Mouse (Mus musculus) lung, postnatal 36 days (tissue): ENCODE measurements around the gene Vdac2.

ENCODE experiments used
- DNase-seq: peaks from one replicate; pipeline ENCODE4 v3.0.0; 2022; ENCODE audit warnings: mixed read lengths

The Vdac2 gene

GRCm38 (mm10) chr14:21824938-21825337 lies at the start of gene Vdac2:
Gene Vdac2 (plus strand): TSS chr14:21825238.
- DNase-seq: no peak

DNA sequence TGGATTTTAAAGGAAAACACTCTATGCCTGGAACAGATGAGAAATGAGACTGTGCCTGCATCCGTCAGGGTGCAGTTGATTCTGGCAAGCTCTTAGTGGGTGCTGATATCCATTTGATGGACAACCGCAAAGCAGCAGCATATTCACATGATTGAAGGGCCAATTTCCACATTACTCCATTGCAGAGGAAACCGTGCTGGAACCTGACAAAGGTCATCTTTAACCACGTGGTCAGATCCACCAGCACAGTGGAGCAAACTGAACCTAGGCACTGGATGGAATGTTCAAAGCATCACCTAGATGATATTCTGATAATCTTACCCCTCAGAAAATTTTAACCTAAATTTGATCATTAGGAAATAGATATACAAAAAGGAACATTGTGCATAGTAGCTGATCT lies 48.8 kb upstream of the Vdac2 start:
- no peak for DNase-seq

- no peak for DNase-seq
These were observed 38.5 kb upstream of the Vdac2 start for GRCm38 (mm10) chr14:21786500-21786899.

DNA sequence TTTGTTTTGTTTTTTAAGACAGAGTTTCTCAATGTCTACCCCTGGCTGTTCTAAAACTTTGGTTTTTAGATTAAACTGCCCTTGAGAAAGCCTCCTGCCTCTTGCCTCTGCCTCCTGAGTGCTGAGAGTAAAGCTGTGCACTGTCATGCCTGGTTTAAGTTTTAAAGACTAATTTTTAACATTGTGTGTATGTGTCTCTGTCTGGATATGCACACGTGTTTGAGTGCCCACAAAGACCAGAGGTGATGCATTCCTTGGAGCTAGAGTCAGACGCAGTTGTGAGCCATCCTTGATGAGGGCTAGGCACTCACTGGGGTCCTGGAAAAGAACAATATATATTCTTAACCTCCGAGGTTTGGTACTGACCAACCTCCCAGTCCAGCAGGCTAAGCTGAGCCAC lies 37.7 kb upstream of the Vdac2 start:
- DNase-seq: no peak

- no peak for DNase-seq
These were observed 36.9 kb upstream of the Vdac2 start for GRCm38 (mm10) chr14:21788121-21788520.

- DNase-seq: no peak
These were observed 34.3 kb upstream of the Vdac2 start for GRCm38 (mm10) chr14:21790585-21791251.

DNA sequence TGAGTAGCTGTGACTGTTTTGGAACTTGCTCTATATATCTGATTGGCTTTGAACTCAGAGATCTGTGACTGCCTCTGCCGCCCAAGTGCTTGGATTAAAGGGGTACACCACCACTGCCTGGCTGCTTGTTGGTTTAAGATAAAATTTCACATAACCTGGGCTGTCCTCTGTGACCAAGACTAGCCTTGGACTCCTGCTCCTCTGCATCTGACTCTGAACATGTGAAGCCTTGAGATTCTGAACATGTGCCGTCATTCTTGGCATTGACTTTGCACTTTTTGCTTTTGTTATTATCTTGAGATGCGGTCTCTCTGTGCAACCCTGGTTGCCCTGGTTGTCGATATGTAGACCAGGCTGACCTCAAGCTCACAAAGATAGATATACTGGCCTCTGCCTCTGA lies 33.3 kb upstream of the Vdac2 start:
- DNase-seq: no peak

DNA sequence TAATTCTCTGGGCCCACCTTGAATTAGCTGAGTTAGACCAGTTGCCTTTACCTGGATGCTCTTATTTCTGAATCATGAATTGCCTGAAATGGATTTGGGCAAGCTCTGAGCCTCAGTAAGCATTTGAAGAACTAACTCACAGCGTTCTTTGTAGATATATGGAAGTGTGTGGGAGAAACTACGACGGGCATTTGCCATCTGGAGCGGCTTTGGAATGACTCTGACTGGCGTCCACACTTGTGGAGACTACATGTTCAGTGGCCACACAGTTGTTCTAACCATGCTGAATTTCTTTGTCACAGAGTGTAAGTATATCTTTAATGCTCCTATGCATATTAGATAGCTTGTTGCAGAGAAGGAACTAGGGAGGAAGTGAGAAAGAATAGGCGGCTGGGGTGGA lies 32.8 kb upstream of the Vdac2 start:
- no peak for DNase-seq

- no peak for DNase-seq
These were observed 24.4 kb upstream of the Vdac2 start for GRCm38 (mm10) chr14:21800641-21801040.

GRCm38 (mm10) chr14:21801624-21802023 lies 23.4 kb upstream of the Vdac2 start:
- no peak for DNase-seq

- no peak for DNase-seq
These were observed 22.4 kb upstream of the Vdac2 start for GRCm38 (mm10) chr14:21802543-21803206.

- DNase-seq: no peak
These were observed 18.8 kb upstream of the Vdac2 start for GRCm38 (mm10) chr14:21806203-21806602.

GRCm38 (mm10) chr14:21806631-21807160 lies 18.3 kb upstream of the Vdac2 start:
- peak; percentile 44 for DNase-seq

- DNase-seq: peak; percentile 63
These were observed 16.7 kb upstream of the Vdac2 start for GRCm38 (mm10) chr14:21808208-21808922.

DNA sequence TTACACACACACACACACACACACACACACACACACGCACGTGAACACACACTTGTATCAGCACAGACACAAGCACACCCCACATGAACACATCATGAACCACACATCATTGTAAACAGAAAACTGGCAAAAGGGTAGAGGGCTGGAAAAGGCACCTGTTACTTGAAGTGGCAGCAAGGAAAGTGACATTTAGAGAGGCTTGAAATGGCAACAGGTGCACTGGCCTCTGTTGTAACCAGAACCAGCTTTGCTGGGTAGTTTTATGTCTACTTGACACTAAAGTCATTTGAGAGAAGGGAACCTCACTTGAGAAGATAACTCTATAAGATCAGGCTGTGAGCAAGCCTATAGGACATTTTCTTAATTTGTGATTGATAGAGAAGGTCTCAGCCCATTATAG lies 15.6 kb upstream of the Vdac2 start:
- no peak for DNase-seq

GRCm38 (mm10) chr14:21811301-21811700 lies 13.7 kb upstream of the Vdac2 start:
- no peak for DNase-seq

DNA sequence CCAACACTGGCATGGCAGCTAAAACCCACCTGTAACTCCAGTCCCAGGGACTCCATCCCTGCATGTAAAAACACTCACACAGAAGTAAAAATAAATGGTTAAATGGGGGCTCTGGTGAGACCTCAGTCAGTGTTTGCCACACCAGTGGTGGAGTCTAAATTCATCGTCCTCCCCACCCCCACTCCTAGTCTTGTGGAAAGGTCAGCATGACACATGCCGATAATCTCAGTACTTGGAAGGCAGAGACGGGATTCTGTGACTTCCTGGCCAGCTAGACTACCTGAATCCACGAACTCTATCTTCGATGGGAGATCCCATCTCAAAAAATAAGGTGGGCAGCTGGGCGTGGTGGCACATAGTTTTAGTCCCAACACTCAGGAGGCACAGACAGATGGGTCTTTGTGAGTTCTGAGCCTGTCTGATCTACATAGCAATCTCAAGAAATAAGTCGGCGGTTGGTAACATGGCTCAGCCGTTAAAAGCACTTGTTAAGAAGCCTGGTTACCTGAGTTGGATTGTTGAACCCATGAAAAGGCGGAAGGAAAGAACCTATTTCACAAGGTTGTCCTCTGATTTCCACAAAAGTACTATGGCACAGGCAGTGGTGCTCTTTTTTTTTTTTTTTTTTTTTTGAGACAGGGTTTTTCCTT lies 13.2 kb upstream of the Vdac2 start:
- no peak for DNase-seq

GRCm38 (mm10) chr14:21812590-21813162 lies 12.4 kb upstream of the Vdac2 start:
- DNase-seq: peak; percentile 93

DNA sequence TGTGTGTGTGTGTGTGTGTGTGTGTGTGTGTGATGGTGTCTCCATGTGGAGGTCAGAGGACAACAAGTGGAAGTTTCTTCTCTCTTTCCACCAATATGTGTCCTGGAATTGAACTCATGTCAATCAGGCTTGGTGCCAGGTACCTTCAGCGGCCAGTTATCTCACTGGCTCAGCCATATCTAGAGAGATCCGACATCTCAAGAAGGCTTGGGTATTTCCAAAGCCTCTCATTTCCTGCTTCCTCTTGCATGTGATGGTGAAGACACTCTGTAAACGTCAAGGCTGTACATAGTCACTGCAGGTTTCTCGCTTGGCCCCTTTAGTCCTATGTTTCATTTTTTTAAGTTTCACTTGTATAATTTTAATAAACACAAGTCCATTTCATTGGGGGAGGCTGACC lies 11.8 kb upstream of the Vdac2 start:
- peak; percentile 27 for DNase-seq

- DNase-seq: peak; percentile 66
These were observed 11.2 kb upstream of the Vdac2 start for GRCm38 (mm10) chr14:21813847-21814246.

DNA sequence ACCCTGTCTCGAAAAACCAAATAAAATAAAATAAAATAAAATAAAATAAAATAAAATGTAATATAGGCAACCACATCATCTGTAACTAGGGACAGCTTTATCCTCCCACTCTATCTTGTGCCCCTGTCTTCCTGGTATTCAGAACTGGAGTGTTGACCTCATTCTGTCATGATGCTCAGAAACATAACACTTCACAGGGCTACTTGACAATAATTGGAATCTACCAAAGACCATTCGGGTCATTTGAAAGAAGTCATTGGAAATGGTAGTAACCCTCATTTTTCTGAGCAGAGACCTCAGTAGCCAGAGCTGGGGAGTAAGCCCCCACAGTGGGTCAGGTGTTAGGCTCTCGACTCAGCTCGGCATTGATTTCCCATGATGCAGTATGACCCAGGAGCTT lies 10.4 kb upstream of the Vdac2 start:
- DNase-seq: no peak

GRCm38 (mm10) chr14:21816255-21816654 lies 8.8 kb upstream of the Vdac2 start:
- DNase-seq: no peak

DNA sequence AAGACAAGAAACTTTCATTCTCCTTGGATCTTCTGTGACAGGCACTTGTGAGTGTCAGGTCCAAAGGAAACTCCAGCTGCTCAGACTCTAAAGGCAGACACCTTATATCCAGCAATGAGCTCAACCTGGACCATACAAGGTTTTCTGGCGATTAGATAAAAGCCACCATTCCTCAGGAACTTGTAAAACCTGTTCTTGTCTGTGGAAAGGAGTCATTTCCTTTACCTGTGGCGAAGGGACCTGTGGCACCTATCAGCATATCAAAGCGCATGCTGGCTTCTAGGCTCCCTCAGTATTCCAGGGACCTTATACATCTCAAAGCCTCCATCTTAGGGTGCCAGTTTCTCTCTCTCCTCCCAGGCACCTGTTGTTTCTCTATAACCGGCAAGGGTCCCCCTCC lies 7.6 kb upstream of the Vdac2 start:
- DNase-seq: no peak
